Mouse (Mus musculus) skeletal muscle tissue, postnatal 0 days (tissue): ENCODE measurements around the gene Pmfbp1. TPM values are rescaled to one million over a fixed set of nuclear protein-coding genes. Genes with fewer than 3 reads are reported as not detected.

ENCODE experiments used
- polyA plus RNA-seq: library from polyadenylated mRNA; unstranded; fragments of >200 nt; fragmentation: Nextera tagmentation; extraction: Ambion mirVana; gene quantifications from 2 replicates; pipeline ENCODE4 v1.2.1, GENCODE M21; 2015

Gene Pmfbp1
- not detected in 2 replicates for polyA plus RNA-seq

DNA sequence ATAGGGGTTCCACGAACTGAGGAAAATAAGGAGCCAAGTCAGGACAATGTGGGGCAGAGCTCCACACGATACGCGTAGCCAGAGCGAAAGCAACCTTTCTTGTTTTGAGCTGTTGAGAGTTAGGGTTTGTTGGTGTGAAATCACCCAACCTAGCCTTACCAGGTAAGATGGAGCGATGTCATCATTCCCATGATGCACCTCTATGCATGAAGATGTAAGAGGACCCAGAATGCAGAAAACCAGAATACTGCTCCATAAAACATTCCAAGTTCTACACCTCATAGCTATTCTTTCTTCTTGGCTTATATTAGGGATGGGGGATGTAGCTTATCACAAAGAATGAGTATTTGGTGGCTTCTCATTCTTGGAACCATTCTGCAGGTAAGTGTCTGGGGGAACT, at the start of gene Pmfbp1:
Gene Pmfbp1 (plus strand): TSS at position 301 of the 400 bp plus-strand sequence.

DNA sequence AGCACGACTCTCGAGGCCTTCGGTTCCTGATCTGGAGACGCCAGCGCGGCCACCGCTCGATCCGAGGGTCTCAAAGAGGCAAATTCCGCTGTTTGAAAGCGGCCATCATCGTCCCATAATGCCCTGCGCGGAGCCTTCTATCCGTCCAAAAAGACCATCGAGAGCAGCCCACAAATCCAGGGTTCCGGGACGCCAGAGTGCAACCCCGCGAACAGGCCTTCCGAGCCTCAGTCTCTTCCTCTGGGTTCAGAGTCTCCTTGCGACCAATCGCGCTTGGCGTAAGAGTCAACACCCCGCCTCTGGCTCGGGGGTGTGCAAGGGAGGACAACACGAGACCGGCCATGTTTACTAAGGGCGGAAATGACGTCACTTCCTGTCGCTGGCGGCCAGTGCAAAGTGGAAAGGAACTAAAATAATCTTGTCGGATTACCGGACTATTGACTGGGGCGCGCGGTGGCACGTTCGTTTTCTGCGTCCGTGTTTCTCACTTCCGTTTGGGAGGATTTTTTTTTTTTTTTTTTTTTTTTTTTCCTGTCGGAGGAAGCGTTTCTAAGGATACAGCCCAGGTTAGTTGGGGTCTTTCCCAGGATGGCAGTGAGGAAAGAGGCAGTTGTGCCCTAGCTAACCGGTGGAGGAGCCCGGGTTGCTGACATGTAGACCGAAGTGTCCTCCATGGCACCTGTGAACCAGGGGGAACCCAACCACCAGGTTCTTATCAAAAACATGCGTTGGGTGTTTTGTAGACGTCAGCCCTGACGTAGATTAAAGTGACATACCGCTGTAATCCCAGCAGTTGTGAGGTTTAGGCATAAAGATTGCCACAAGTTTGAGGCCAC, 71.9 kb downstream of the Pmfbp1 start, which contains the start of the genes Dhx38 and Txnl4b:
Gene Dhx38 (minus strand): TSS at position 364 of the 836 bp plus-strand sequence.
Gene Txnl4b (plus strand): TSS at position 395 of the 836 bp plus-strand sequence.

DNA sequence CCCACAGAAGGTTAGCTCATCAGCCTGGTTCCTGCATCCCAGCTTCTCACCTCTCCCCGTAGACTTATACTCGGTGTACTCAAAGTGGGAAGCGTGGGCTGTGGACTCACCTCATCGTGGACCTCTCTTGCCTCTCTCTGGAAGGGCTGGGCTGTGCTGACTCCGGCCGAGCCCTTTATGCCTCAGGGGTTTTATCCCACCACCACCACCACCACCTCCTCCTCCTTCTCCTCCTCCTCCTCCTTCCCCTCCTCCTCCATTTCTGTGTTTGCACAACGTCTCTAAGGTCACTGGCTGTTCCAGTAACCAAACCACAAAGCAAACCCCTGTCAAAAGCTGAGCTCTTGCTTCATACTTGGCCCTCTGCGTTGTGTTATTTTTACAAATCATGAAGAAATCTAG, 85.1 kb downstream of the Pmfbp1 start, which contains the start of gene Hp:
Gene Hp (minus strand): TSS at position 273 of the 402 bp plus-strand sequence.

Other genes starting within 250 kb of the Pmfbp1 start
- 7.0 and 7.3 TPM in 2 replicates for gene Dhx38, start 71.8 kb downstream of the Pmfbp1 start, polyA plus RNA-seq
- 17.7 and 17.8 TPM in 2 replicates for gene Txnl4b, start 71.9 kb downstream of the Pmfbp1 start, polyA plus RNA-seq
- gene Hp, start 85.1 kb downstream of the Pmfbp1 start, polyA plus RNA-seq = 3.9 and 48.4 TPM in 2 replicates
- gene Dhodh, start 114.6 kb downstream of the Pmfbp1 start, polyA plus RNA-seq = 19.8 and 22.7 TPM in 2 replicates
- gene Pkd1l3, start 120.5 kb downstream of the Pmfbp1 start, polyA plus RNA-seq = 0.04 and 0.15 TPM in 2 replicates
- gene Ist1, start 199.2 kb downstream of the Pmfbp1 start, polyA plus RNA-seq = 54.9 and 58.1 TPM in 2 replicates
- gene Zfp821, start 211.5 kb downstream of the Pmfbp1 start, polyA plus RNA-seq = 8.3 and 9.0 TPM in 2 replicates
- 3.2 and 3.3 TPM in 2 replicates for gene Atxn1l, start 243.7 kb downstream of the Pmfbp1 start, polyA plus RNA-seq